Mouse (Mus musculus) liver (tissue): ENCODE results near the gene Fam161b.
"Not testable (repeated sequence)": the region's sequence is repeated elsewhere in the genome, so short reads cannot be mapped to it uniquely, and the experiment has no call there.

Source experiments
- DNase-seq: peaks from one replicate; pipeline ENCODE4 v3.0.0-alpha.2; 2020; ENCODE audit warnings: mixed read lengths

Fam161b gene

DNA sequence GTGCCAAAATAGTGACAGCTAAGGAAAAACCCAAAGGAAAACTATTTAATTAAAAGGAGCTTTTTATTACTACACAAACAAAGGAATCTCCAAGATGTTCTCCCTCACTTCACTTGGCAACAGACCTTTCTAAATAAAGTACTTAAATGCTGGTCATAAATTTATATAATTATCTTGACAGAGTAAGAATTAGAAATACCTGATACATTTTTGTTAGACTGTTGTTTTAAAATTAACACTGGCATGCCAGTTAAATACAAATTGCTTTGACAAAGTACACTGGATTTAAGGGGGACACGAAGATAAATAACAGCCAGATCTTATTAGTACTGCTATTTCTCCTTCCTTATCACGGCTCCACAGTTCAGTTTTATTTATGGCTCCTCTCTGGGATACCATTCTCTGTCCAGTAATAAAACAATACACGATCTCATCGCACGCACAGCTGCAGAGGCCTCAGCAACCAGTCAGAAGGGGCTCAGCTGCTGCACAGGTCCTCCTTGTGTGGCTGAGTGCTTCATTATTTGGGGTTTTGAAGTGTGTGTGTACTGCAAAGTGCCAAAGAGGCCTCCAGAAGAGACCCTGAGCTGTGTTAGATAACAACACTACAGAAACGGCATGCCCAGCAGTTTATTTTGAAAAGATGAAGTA is 12.3 kb upstream of the Fam161b start:
- no peak for DNase-seq

- no peak for DNase-seq
Measured at GRCm38 (mm10) chr12:84371647-84372046, 10.0 kb upstream of the Fam161b start.

DNA sequence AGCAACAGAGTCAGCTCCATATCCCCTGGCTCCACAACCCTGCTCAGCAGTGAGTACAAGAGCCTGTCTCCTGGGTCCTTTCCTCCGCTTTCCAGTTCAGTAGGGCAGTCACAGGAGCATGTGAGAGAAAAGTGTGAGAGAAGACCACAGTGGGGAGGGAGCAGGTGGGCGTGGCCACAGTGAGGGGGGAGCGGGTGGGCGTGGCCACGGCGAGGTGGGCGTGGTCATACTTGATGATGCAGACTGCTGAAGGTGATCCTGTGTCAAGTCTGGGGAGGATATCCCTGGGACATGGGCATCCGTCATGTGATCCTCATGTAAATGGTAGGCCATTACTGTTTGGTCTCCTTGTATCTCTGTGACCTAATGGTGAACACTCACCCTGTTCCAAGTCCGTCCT is 5.3 kb upstream of the Fam161b start:
- DNase-seq, result peak; percentile 69

DNA sequence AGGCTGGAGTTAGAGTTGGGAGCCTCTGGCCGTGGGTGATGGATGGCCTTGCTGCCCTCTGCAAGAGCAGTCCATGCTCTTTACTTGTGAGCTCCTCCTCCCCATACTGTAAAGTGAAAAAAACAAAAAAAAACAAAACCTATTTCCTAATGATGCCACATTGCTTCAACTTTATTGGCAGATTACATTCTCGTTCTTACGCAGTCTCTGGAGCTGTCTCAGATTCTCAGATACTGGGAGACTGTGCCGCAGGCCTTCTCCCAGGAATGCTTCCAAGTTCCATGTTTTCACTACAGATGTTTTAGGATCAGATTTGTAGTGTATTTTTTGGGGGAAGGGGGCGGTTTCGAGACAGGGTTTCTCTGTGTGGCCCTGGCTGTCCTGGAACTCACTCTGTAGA is 3.5 kb upstream of the Fam161b start:
- no peak for DNase-seq

DNA sequence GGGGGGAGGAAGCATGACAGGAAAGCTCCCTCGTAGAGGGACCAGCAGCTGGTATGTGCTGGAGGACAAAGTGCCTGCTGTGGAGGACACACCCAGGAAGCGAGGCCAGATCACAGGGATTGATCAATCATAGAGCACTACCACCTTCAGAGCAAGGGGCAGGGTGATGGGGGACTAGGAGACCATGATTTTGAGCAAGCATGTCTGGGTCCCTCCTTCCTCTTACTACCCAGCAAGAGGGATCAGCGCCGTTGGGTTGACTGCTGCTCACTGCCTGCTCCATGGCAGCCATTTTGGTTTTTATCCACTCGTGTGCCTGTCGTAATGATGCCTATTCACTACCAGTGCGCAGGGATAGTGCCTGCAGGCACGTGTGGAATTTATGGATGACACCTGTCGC is 2.7 kb upstream of the Fam161b start:
- no peak for DNase-seq

- no peak for DNase-seq
Measured at GRCm38 (mm10) chr12:84362872-84363271, 1.2 kb upstream of the Fam161b start.

DNA sequence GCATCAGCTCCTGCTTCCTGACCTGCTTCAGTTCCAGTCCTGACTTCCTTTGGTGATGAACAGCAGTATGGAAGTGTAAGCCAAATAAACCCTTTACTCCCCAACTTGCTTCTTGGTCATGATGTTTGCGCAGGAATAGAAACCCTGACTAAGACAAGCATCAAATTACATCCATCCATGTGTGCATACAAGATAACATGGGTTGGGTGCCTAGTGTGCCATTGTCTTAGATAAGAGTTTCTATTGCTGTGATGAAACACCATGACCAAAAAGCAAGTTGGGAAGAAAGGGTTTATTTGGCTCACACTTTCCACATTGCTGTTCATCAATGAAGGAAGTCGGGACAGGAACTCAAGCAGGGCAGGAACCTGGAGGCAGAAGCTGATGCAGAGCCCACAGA is 2.9 kb downstream of the Fam161b start:
- DNase-seq, result not testable (repeated sequence)

DNA sequence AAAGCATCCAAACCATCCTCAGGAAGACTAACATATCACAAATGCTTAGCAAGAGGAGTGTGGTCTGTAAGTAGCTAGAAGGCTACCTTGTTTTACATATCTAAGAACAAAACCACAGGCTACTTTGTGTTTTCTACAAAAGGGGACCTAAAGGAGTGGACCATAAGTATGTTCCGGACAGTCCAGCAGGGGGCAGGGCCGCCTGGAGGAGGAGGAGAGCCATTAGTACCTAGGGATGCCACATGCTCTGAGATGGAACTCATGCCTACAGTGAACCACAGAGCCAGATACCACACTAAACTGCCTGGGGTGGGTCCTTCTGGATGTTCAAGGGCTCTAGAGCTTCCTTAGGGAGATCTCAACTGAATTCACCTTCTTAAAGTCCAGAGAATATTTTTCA is 14.4 kb downstream of the Fam161b start:
- DNase-seq, result peak; percentile 63

- no peak for DNase-seq
Measured at GRCm38 (mm10) chr12:84336963-84337625, 24.5 kb downstream of the Fam161b start.

GRCm38 (mm10) chr12:84327111-84327512 is 34.5 kb downstream of the Fam161b start:
- no peak for DNase-seq

- DNase-seq, result peak; percentile 88
Measured at GRCm38 (mm10) chr12:84316721-84317621, 44.7 kb downstream of the Fam161b start, which contains the start of gene Zfp410. TSS of gene Zfp410 (plus strand) at chr12:84316852.

DNA sequence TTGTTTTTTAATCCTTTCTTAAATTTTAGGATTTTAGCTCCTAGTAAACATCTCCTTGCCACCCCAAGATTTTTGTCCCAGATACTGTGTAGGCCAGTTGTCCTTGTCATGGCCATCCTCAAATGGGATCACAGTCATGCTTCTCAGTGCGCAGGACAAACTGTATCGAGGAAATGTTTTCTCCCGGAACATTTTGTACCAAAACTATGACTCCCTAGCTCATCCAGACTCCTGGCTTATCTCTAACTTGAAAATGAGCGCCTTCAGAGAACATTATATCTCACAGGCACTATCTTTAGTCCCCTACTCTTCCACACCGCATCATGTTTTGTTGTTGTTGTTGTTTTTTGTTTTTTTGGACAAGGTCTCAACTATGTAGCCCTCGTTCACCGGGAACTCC is 45.6 kb downstream of the Fam161b start:
- DNase-seq, result no peak

DNA sequence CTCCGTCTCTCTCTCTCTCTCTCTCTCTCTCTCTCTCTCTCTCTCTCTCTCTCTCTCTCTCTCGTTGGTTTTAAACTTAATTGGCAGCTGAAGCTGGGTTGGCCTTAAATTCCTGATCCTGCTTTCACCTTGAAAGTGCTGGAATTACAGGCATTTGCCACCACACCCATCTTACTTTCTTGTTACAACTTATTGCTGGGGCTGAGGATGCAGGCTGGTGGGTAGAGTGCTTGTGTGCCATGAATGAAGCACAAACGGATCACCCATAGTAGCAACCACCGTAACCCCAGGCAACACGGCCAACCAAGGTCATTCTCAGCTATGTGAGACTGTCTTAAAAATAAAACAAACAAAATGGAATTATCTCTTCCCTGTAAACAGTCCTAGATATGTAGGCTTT is 50.3 kb downstream of the Fam161b start:
- no peak for DNase-seq

DNA sequence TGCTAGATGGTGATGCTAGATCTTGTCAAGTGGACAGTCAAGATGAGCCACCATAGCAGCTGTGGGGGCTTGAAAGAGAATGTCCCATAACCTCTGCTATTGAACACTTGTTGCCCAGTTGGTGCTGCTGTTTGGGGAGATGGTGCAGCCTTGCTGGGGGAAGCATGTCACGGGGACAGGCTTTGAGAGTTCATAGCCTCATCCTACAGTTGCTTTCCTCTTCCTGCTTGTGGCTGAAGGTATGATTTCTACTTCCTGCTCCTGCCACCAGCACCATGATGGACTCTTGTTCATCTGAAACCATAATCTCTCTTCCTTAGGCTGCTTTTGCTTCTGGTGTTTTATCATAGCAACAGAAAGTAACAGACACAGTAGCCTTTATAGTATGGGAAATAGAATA is 57.1 kb downstream of the Fam161b start:
- no peak for DNase-seq

GRCm38 (mm10) chr12:84304101-84304500 is 57.5 kb downstream of the Fam161b start:
- no peak for DNase-seq

GRCm38 (mm10) chr12:84299265-84299664 is 62.4 kb downstream of the Fam161b start:
- DNase-seq, result peak; percentile 23

GRCm38 (mm10) chr12:84297851-84298250 is 63.8 kb downstream of the Fam161b start:
- DNase-seq, result no peak
